Mouse (Mus musculus): Measurements from ENCODE around the gene Zkscan16. TPM values are rescaled to one million over a fixed set of nuclear protein-coding genes. Genes with fewer than 3 reads are reported as not detected.
A peak's percentile ranks its signal among the peaks of the same experiment; 100 is the strongest.

The Zkscan16 gene
- 0.77 and 0.95 TPM in 2 replicates for polyA plus RNA-seq (2015; fragmentation: Nextera tagmentation; extraction: Ambion mirVana)

DNA sequence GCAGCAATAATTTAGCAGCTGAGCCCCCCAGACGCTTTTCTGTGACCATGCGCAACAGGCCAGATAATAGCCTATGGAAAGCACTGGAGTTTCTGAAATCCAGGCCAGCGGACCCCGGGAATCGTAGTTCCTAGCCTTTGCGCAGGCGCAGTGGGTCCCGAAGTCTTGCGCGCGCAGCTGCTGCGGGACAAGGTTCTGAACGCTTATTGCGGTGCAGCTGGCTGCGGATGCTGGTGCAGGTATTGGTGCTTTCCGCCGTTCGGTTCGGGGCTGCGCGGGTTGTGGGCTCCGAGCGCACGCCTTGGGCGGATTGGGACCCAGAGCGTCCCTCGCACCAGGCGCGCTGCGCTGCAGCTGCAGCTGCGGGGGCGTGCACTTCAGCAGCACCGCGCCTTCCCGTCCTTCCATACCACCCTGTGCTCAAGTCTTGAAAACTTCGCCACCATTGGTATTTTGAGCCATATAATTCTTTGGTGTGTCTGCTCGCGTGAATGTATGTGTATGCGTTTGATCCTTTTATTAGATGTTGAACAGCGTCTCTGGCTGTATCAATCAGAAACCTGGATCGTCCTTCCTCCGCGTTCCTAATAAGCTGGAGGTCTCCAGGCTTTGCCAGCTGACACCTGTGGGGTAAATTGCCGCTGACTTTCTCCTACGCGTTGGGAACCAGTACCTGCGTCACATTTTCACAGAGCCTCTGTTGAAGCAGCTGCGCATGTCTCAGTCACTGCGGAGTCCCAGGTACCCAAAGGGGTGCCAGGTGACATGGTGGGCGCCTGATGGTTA lies at the start of gene Zkscan16:
Zkscan16 (plus strand) TSS at position 209 of the 786 bp plus-strand sequence.
- H3K27me3 ChIP-seq = no peaks in the 10 kb centered on the region
- no peaks in the 10 kb centered on the region for H3K9me3 ChIP-seq
- 1% methylated on average over 50 of the region's 50 CpGs for WGBS

GRCm38 (mm10) chr4:58894399-58894798 lies 49.0 kb upstream of the Zkscan16 start:
- no peak for ATAC-seq
- no peaks in the 10 kb centered on the region for H3K36me3 ChIP-seq
- no peak overlapping the region for H3K27ac ChIP-seq
- WGBS = 86% methylated on average over 7 of the region's 7 CpGs
- H3K4me2 ChIP-seq (replicated peaks) = no peak overlapping the region
- H3K27me3 ChIP-seq = no peaks in the 10 kb centered on the region
- no peaks in the 10 kb centered on the region for H3K9me3 ChIP-seq
- no peak overlapping the region for H3K9ac ChIP-seq (replicated peaks)
- H3K4me3 ChIP-seq (replicated peaks) = no peak overlapping the region
- no peaks in the 10 kb centered on the region for H3K4me1 ChIP-seq (replicated peaks)

More for the DNA sequence above, at the start of gene Zkscan16:
- peak within 1 kb of the TSS; percentile 82 for H3K4me2 ChIP-seq (replicated peaks)
- peaks cover 13% of the 10 kb centered on the region for H3K4me1 ChIP-seq (replicated peaks)
- no peak within 1 kb of the TSS for H3K27ac ChIP-seq
- peak; percentile 93 for ATAC-seq
- H3K36me3 ChIP-seq = no peaks in the 10 kb centered on the region
- H3K4me3 ChIP-seq (replicated peaks) = peak within 1 kb of the TSS; percentile 71
- H3K9ac ChIP-seq (replicated peaks) = peak within 1 kb of the TSS; percentile 76

- no peaks in the 10 kb centered on the region for H3K9me3 ChIP-seq
- no peaks in the 10 kb centered on the region for H3K36me3 ChIP-seq
- no peak overlapping the region for H3K27ac ChIP-seq
- ATAC-seq = no peak
- no peaks in the 10 kb centered on the region for H3K4me1 ChIP-seq (replicated peaks)
- 74% methylated on average over 4 of the region's 4 CpGs for WGBS
- H3K27me3 ChIP-seq = no peaks in the 10 kb centered on the region
- H3K4me2 ChIP-seq (replicated peaks) = no peak overlapping the region
- no peak overlapping the region for H3K9ac ChIP-seq (replicated peaks)
- no peak overlapping the region for H3K4me3 ChIP-seq (replicated peaks)
Measured at GRCm38 (mm10) chr4:58897436-58897835, 46.0 kb upstream of the Zkscan16 start.

DNA sequence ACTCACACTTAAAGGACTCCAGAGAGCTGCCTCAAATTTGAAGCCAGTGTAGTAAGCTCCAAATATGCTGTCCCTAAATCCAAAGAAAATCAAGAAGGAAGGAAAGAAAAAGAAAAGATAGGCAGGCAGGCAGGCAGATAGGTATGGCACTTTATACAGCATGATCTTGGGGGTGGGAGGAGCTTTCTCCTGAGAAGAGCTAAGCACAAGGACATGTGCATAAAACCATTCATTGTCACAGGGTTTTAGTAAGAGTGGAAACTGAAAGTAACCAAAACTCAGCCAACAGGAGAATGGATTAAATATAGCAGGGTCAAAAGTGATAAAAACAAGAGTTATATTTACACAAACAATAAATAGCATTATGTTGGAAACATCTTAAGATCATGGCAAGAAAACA lies 45.1 kb upstream of the Zkscan16 start:
- no peak for ATAC-seq
- H3K9me3 ChIP-seq = no peaks in the 10 kb centered on the region
- no peak overlapping the region for H3K4me2 ChIP-seq (replicated peaks)
- no peaks in the 10 kb centered on the region for H3K36me3 ChIP-seq
- H3K4me1 ChIP-seq (replicated peaks) = no peaks in the 10 kb centered on the region; the same call in 1 of the 2 replicates
- no peaks in the 10 kb centered on the region for H3K27me3 ChIP-seq
- H3K4me3 ChIP-seq (replicated peaks) = no peak overlapping the region
- no peak overlapping the region for H3K27ac ChIP-seq
- H3K9ac ChIP-seq (replicated peaks) = no peak overlapping the region

DNA sequence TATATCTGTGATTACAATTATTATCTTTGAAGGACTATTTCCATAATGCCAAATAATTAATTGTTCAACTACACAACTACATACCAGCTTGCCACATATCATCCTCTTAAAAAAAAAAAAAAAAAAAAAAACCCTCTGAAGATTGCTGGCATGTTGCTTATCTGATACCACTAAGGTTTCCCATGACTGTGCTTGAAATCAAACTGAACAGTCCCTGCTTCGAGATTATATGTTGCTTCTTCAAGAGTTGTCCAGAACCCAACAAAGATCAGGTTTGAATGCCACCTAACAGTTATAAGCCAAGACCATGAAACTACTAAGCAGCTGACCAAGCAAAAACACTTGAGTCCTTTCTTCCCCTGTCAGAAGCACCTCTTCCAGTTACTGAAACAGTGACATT lies 36.0 kb upstream of the Zkscan16 start:
- no peak for ATAC-seq
- Histone ChIP-seq H3K4me2 (replicated peaks) (no peak overlapping the region), H3K4me1 (replicated peaks) (peaks cover 9% of the 10 kb centered on the region), H3K27ac (no peak overlapping the region), H3K9ac (replicated peaks) (no peak overlapping the region), H3K9me3 (no peaks in the 10 kb centered on the region), H3K36me3 (no peaks in the 10 kb centered on the region), H3K27me3 (no peaks in the 10 kb centered on the region), H3K4me3 (replicated peaks) (no peak overlapping the region)
- 96% methylated on average over 1 of the region's 1 CpGs for WGBS

- Histone ChIP-seq H3K9ac (replicated peaks) (peak overlapping the region; percentile 94), H3K36me3 (no peaks in the 10 kb centered on the region), H3K27ac (peak overlapping the region; percentile 98), H3K4me1 (replicated peaks) (peaks cover 19% of the 10 kb centered on the region), H3K4me3 (replicated peaks) (peak overlapping the region; percentile 92), H3K4me2 (replicated peaks) (peak overlapping the region; percentile 77), H3K27me3 (no peaks in the 10 kb centered on the region; the same call in 1 of the 2 replicates), H3K9me3 (no peaks in the 10 kb centered on the region)
- WGBS = 34% methylated on average over 16 of the region's 16 CpGs
- no peak for ATAC-seq
Measured at GRCm38 (mm10) chr4:58910175-58911068, 33.0 kb upstream of the Zkscan16 start.

GRCm38 (mm10) chr4:58911069-58911830 lies 32.2 kb upstream of the Zkscan16 start:
- Histone ChIP-seq H3K9me3 (no peaks in the 10 kb centered on the region), H3K36me3 (no peaks in the 10 kb centered on the region), H3K4me2 (replicated peaks) (peak overlapping the region; percentile 77), H3K4me3 (replicated peaks) (peak overlapping the region; percentile 92), H3K9ac (replicated peaks) (peak overlapping the region; percentile 94), H3K27ac (peak overlapping the region; percentile 98), H3K27me3 (no peaks in the 10 kb centered on the region; the same call in 1 of the 2 replicates), H3K4me1 (replicated peaks) (peaks cover 19% of the 10 kb centered on the region)
- WGBS = under 1% methylated on average over 54 of the region's 56 CpGs
- ATAC-seq = peak; percentile 80

- H3K9me3 ChIP-seq = no peaks in the 10 kb centered on the region
- peak overlapping the region; percentile 92 for H3K4me3 ChIP-seq (replicated peaks)
- WGBS = under 1% methylated on average over 65 of the region's 126 CpGs
- H3K4me1 ChIP-seq (replicated peaks) = peaks cover 19% of the 10 kb centered on the region
- peak overlapping the region; percentile 77 for H3K4me2 ChIP-seq (replicated peaks)
- no peaks in the 10 kb centered on the region for H3K36me3 ChIP-seq
- H3K9ac ChIP-seq (replicated peaks) = peak overlapping the region; percentile 94
- no peaks in the 10 kb centered on the region; the same call in 1 of the 2 replicates for H3K27me3 ChIP-seq
- H3K27ac ChIP-seq = peak overlapping the region; percentile 98
- peak; percentile 83 for ATAC-seq
Measured at GRCm38 (mm10) chr4:58911831-58912628, 31.4 kb upstream of the Zkscan16 start.

DNA sequence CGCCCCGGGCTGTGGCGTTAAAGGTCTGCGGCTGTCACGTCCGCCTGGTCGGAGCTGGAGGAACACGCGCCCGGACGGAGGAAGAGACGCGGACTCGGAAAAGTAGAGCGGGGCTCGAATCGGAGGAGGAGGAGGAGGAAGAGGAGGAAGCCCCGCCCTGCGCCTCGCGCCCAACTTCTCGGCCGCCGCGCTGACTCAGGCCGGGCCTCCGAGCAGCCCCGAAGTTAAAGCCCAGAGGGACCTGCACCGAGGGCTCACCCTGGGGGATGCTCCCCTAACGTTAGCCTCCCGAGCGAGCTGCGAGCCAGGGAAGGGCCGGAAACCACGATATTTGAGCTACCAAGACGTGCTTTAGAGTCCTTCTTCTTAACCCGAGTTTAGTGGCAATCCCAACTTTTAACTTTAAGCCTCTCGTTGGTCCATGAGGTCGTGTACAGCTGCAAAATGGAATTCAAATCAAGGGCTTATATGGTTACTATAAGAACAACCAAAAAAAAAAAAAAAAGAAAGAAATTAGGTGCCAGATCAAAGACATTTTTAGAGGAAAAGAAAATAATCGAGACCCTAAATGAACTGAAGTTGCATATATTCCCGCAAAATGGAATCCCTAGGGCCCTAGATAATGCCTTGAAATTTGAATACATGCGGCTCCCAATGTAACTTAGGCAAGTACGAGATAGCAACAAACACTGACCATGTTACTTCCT lies 30.6 kb upstream of the Zkscan16 start, which contains the start of gene Ecpas:
Ecpas (minus strand) TSS at position 121 of the 707 bp plus-strand sequence.
- peak; percentile 60; the same call in 1 of the 2 replicates for ATAC-seq
- Histone ChIP-seq H3K4me3 (replicated peaks) (peak within 1 kb of the TSS; percentile 92), H3K9ac (replicated peaks) (peak within 1 kb of the TSS; percentile 94), H3K9me3 (no peaks in the 10 kb centered on the region), H3K36me3 (no peaks in the 10 kb centered on the region), H3K4me2 (replicated peaks) (peak within 1 kb of the TSS; percentile 77), H3K27me3 (no peaks in the 10 kb centered on the region; the same call in 1 of the 2 replicates), H3K27ac (peak within 1 kb of the TSS; percentile 98), H3K4me1 (replicated peaks) (peaks cover 19% of the 10 kb centered on the region)
- WGBS = 3% methylated on average over 43 of the region's 43 CpGs

- Histone ChIP-seq H3K9ac (replicated peaks) (no peak overlapping the region), H3K27ac (no peak overlapping the region), H3K4me2 (replicated peaks) (peak overlapping the region; percentile 77), H3K27me3 (no peaks in the 10 kb centered on the region; the same call in 1 of the 2 replicates), H3K4me1 (replicated peaks) (peaks cover 19% of the 10 kb centered on the region), H3K4me3 (replicated peaks) (peak overlapping the region; percentile 92), H3K36me3 (no peaks in the 10 kb centered on the region), H3K9me3 (no peaks in the 10 kb centered on the region)
- WGBS = 59% methylated on average over 3 of the region's 3 CpGs
- ATAC-seq = no peak
Measured at GRCm38 (mm10) chr4:58913336-58914026, 29.9 kb upstream of the Zkscan16 start.
